Mouse (Mus musculus): ENCODE data around the gene Pgam5. TPM values are rescaled to one million over a fixed set of nuclear protein-coding genes. Genes with fewer than 3 reads are reported as not detected.

Pgam5 gene
- polyA plus RNA-seq, 1 experiment from 2014 or later = 105 TPM

DNA sequence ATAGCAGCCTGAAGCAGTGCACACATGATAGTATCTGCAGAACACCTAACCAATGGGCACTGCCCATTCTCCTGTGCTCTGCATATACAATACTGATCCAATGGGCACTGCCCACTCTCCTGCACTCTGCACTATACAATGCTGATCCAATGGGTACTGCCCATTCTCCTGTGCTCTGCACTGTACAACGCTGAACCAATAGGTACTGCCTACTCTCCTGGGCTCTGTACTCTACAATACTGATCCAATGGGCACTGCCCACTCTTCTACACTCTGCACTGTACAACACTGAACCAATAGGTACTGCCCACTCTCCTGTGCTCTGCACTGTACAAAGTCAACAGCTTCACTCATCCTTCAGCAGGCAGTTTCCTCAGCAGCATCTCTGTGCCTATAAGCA, 7.2 kb upstream of the Pgam5 start:
- Histone ChIP-seq H3K36me3 (no peaks in the 10 kb centered on the region), H3K27me3 (ENCODE audit: low read depth, poor library complexity, severe bottlenecking) (no peaks in the 10 kb centered on the region), H3K4me3 (no peak overlapping the region), H3K4me1 (no peaks in the 10 kb centered on the region), H3K9me3 (replicated peaks) (no peaks in the 10 kb centered on the region), H3K27ac (no peak overlapping the region)
- WGBS = 91% methylated on average over 1 of the region's 1 CpGs
- no peak for DNase-seq (ENCODE audit: low spot score)

DNA sequence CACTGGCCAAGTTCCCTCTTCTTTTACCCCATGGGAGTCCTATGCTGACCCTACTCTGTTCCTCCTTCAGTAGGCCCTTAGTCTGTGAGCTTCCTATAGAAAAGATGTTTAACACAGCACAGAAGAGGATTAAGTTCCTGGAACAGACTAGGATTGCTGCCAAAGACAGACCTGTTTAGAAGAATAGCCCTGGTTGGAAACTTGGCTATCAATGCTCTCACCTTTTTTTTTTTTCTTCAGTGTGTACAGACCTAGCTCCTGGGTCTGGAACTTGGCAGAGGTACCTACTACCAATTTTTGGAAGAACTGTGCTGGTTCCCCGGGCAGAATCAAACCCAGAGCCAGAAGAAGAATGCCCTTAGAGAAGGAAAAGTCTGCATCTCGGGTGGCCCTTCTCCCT, 6.7 kb upstream of the Pgam5 start:
- Histone ChIP-seq H3K4me3 (no peak overlapping the region), H3K27me3 (ENCODE audit: low read depth, poor library complexity, severe bottlenecking) (no peaks in the 10 kb centered on the region), H3K4me1 (no peaks in the 10 kb centered on the region), H3K36me3 (no peaks in the 10 kb centered on the region), H3K27ac (no peak overlapping the region), H3K9me3 (replicated peaks) (no peaks in the 10 kb centered on the region)
- WGBS = 87% methylated on average over 2 of the region's 2 CpGs
- DNase-seq (ENCODE audit: low spot score) = no peak

DNA sequence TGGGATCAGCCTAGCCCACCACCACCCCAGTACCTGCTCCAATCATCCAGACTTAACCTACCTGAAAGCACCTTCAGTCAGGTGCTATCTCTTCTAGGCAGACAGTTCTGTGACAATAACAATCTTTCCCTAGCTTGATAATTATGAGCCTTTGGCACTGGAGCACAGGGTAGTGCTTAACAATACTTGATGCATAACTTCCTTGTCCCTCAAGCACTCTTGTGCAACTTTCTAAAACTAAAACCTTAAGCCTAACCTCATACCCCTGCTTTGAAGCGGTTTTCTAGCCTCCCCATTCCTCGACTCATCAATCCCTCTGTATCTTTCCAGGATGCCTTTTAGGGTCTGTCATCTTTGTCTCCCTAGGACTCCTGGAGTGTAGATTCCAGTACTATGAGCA, 5.1 kb upstream of the Pgam5 start:
- Histone ChIP-seq H3K9me3 (replicated peaks) (no peaks in the 10 kb centered on the region), H3K4me1 (no peaks in the 10 kb centered on the region), H3K4me3 (no peak overlapping the region), H3K27me3 (ENCODE audit: low read depth, poor library complexity, severe bottlenecking) (no peaks in the 10 kb centered on the region), H3K36me3 (no peaks in the 10 kb centered on the region), H3K27ac (no peak overlapping the region)
- WGBS = 78% methylated on average over 2 of the region's 2 CpGs
- DNase-seq (ENCODE audit: low spot score) = no peak

DNA sequence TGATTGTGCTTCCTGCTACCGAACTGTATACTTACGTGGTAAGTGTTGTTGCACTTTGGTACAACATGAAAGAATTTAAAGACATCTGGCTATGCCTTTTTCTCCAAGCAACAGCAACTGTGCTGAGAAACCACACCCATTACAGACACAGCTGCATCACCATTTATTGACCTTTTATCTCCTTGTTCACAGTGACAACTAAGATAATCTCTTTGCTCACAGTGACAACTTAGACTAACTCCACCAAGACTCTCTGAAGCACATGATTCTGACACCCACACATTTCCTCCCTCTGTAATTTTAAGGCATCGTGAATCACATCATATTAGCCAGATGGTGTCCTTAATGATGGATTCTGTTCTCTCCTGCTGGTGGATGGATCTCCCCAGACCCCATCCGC, 4.4 kb upstream of the Pgam5 start:
- no peaks in the 10 kb centered on the region for H3K27me3 ChIP-seq (ENCODE audit: low read depth, poor library complexity, severe bottlenecking)
- WGBS = 87% methylated on average over 4 of the region's 4 CpGs
- no peak overlapping the region for H3K4me3 ChIP-seq
- peaks cover under 1% of the 10 kb centered on the region; the same call in 1 of the 2 replicates for H3K4me1 ChIP-seq
- no peak overlapping the region for H3K27ac ChIP-seq
- H3K9me3 ChIP-seq (replicated peaks) = no peaks in the 10 kb centered on the region
- H3K36me3 ChIP-seq = no peaks in the 10 kb centered on the region
- DNase-seq (ENCODE audit: low spot score) = no peak

DNA sequence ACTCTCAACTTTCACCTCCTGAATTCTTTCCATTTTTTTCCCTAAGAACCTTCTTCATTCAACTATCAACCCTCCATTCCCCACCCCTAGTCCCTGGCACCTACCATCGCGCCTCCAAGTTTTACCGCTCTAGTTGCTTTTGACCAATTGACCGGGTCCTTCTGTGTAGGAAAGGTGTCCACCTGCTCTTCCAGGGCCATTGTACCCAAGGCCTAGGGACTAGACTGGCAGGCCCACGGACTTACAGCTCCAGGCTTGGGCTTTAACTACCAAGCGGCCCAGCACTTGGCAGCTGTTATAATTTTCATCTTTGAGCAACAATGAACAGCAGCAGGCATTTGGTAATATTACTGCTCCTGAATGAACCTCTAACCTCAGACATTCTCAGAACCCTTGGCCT, 529 bp upstream of the Pgam5 start:
- Histone ChIP-seq H3K4me1 (peaks cover 10% of the 10 kb centered on the region), H3K4me3 (no peak overlapping the region), H3K9me3 (replicated peaks) (no peaks in the 10 kb centered on the region), H3K27ac (no peak overlapping the region), H3K36me3 (peaks cover 27% of the 10 kb centered on the region), H3K27me3 (ENCODE audit: low read depth, poor library complexity, severe bottlenecking) (no peaks in the 10 kb centered on the region)
- WGBS = 91% methylated on average over 6 of the region's 6 CpGs
- no peak for DNase-seq (ENCODE audit: low spot score)

DNA sequence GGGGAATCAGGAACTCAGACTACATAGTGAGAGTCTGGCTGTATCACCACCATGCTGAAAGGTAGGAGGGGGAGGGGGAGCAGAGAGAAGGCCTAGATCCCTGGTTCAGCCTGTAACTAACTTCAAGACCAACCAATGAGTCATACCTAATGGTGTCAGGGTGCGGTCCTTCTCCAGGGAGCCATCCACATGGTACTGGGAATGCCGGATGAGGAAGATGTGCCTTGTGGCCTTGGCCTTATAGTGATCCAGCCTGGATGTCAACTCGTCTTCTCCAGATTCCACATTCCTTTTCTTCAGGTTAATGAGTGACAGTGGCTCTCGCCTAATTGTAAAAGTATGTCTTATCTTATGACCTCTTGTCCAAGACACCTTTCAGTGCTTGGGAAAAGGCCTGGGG, 2.8 kb downstream of the Pgam5 start:
- 93% methylated on average over 4 of the region's 4 CpGs for WGBS
- Histone ChIP-seq H3K36me3 (peaks cover 53% of the 10 kb centered on the region), H3K4me3 (no peak overlapping the region)

DNA sequence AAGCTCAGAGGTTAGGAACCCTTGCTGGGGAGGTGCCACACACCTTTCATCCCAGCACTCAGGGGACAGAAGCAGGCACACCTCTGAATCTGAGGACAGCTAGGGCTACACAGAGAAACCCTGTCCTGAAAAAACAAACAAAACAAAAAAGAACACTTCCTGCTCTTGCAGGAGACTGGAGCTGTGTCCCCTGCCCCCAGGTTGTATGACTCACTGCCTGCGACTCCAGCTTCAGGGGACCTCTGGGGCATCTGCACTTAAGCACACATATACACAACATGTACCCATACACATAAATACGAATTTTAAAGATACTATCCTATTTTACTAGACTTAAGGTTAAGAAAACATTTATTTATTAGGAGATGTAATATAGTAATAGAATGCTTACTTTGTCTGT, 25.6 kb downstream of the Pgam5 start:
- no peak for DNase-seq (ENCODE audit: low spot score)
- Histone ChIP-seq H3K36me3 (peaks cover 98% of the 10 kb centered on the region), H3K27ac (no peak overlapping the region), H3K27me3 (ENCODE audit: low read depth, poor library complexity, severe bottlenecking) (no peaks in the 10 kb centered on the region), H3K4me1 (no peaks in the 10 kb centered on the region), H3K9me3 (replicated peaks) (no peaks in the 10 kb centered on the region), H3K4me3 (no peak overlapping the region)
- WGBS = 84% methylated on average over 2 of the region's 2 CpGs

More for the DNA sequence above, 2.8 kb downstream of the Pgam5 start:
- Histone ChIP-seq H3K27me3 (ENCODE audit: low read depth, poor library complexity, severe bottlenecking) (no peaks in the 10 kb centered on the region), H3K9me3 (replicated peaks) (no peaks in the 10 kb centered on the region), H3K4me1 (peaks cover 10% of the 10 kb centered on the region), H3K27ac (no peak overlapping the region)
- no peak for DNase-seq (ENCODE audit: low spot score)

DNA sequence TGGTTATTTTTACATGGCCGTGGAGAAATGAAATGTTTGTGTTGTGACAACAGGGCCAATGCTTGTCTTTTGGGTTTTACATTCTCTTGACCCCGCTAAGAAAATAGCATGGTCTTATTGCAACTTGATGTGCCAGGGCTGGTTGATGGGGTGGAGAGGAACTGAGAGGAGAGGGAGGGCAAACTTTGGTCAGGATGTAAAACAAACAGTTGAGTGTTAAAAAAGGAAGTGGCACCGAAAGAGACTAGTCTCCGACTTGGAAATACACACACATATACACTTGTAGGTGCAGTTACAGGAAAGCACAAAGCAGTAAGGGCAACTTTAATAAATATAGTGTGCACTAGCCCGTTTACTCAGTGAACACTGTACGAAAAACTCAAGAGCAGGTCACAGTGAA, 37.4 kb downstream of the Pgam5 start:
- no peak for DNase-seq (ENCODE audit: low spot score)
- no peaks in the 10 kb centered on the region for H3K9me3 ChIP-seq (replicated peaks)
- H3K36me3 ChIP-seq = peaks cover 45% of the 10 kb centered on the region
- 94% methylated on average over 6 of the region's 6 CpGs for WGBS
- H3K27me3 ChIP-seq (ENCODE audit: low read depth, poor library complexity, severe bottlenecking) = no peaks in the 10 kb centered on the region
- H3K4me3 ChIP-seq = no peak overlapping the region
- H3K4me1 ChIP-seq = peaks cover 15% of the 10 kb centered on the region
- no peak overlapping the region for H3K27ac ChIP-seq

DNA sequence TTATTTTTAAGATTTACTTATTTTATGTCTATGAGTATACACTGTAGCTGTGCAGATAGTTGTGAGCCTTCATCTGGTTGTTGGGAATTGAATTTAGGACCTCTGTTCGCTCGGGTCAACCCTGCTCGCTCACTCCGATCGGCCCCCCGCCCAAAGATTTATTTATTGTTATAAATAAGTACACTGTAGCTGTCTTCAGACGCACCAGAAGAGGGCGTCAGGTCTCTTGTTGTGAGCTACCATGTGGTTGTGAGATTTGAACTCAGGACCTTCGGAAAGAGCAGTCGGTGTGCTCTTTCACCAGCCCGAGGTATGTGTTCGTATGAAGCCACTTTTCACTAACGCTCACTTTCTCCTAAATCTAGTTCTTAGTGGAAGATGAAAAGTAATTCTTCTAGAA, 38.1 kb downstream of the Pgam5 start:
- DNase-seq (ENCODE audit: low spot score) = no peak
- peak overlapping the region; percentile 98 for H3K4me3 ChIP-seq
- H3K27me3 ChIP-seq (ENCODE audit: low read depth, poor library complexity, severe bottlenecking) = no peaks in the 10 kb centered on the region
- peaks cover 44% of the 10 kb centered on the region for H3K36me3 ChIP-seq
- 50% methylated on average over 13 of the region's 13 CpGs for WGBS
- peaks cover 15% of the 10 kb centered on the region for H3K4me1 ChIP-seq
- no peaks in the 10 kb centered on the region for H3K9me3 ChIP-seq (replicated peaks)
- H3K27ac ChIP-seq = peak overlapping the region; percentile 95

DNA sequence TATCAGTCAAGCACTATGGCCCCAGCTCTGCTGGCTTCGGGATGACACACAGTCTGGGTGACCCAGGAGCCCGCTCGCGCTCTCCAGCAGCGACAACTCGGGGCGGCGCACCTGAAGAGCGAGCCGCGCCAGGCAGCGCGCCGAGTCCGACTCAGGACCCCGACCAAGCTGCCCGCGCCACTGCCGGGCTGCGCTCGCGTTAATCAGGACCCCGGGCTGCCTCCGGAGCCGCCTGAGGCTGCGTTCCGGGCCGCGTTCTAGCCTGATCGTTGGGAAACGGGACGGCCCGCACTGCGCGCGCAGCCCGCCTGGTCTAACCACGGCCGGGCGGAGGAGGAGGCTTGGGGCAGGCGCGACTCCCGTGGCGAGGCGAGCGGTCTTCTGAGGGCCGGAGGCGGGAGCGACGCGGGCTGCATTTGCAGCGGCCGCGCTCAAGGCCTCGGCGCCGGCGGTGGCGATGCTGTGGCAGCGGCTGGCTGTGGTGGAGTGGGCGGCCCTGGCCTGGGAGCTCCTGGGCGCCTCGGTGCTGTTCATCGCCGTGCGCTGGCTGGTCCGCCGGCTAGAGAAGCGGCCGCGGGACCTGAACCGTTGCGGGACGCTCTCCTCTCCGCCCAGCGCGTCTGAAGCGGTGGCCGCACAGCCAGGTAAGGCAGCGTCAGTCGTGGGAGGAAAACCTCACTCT, 38.8 kb downstream of the Pgam5 start, which contains the start of gene Ankle2:
Gene Ankle2 (plus strand): TSS at position 225 of the 682 bp plus-strand sequence.
- Histone ChIP-seq H3K9me3 (replicated peaks) (no peaks in the 10 kb centered on the region), H3K4me3 (peak within 1 kb of the TSS; percentile 98), H3K27me3 (ENCODE audit: low read depth, poor library complexity, severe bottlenecking) (no peaks in the 10 kb centered on the region), H3K36me3 (peaks cover 38% of the 10 kb centered on the region), H3K4me1 (peaks cover 15% of the 10 kb centered on the region), H3K27ac (peak within 1 kb of the TSS; percentile 95)
- under 1% methylated on average over 79 of the region's 81 CpGs for WGBS
- peak; percentile 97 for DNase-seq (ENCODE audit: low spot score)

DNA sequence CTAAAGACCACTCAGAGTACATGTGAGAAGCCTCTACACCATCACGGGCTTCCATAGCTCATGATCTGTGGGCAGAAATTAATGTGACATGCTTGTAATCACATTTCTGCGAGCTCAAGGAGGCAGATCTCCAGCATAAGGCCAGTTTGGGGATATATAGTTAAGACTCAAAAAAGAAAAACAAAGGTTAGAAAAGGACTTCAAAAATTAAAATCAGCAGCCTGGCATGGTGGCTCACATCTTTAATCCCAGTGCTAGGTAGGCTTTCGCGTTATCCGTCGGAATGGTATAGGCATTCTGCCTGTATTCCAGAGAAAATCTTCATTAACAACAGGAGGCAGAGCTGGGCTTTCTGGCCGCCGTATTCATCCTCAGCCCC, 39.3 kb downstream of the Pgam5 start:
- Histone ChIP-seq H3K36me3 (peaks cover 34% of the 10 kb centered on the region), H3K27me3 (ENCODE audit: low read depth, poor library complexity, severe bottlenecking) (no peaks in the 10 kb centered on the region), H3K27ac (peak overlapping the region; percentile 95), H3K4me3 (peak overlapping the region; percentile 98), H3K4me1 (peaks cover 15% of the 10 kb centered on the region), H3K9me3 (replicated peaks) (no peaks in the 10 kb centered on the region)
- 12% methylated on average over 8 of the region's 8 CpGs for WGBS
- no peak for DNase-seq (ENCODE audit: low spot score)

DNA sequence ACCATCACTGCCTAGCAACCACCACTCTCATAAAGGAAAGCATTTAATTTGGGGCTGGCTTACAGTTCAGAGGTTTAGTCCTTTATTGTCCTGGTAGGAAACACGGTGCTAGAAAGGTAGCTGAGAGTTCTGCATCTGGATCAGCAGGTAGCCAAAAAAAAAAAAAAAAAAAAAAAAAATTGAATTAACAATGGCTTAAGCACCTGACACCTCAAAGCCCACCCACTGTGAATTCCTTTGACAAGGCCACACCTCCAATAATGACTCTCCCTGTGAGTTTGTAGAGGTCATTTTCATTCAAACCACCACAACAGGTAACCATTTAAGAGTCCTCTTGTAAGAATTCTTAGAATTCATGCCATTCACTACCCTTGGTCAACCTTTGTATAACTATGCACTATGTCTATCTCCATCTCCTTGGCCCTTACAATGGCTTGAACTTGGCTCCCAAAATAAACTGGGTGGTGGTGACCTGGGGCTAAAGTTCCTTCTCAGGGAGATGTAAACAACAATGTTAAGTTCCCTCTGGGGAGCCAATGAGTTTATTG, 42.3 kb downstream of the Pgam5 start:
- WGBS = 43% methylated on average over 1 of the region's 1 CpGs
- no peaks in the 10 kb centered on the region for H3K27me3 ChIP-seq (ENCODE audit: low read depth, poor library complexity, severe bottlenecking)
- H3K36me3 ChIP-seq = peaks cover 32% of the 10 kb centered on the region
- no peak overlapping the region for H3K27ac ChIP-seq
- DNase-seq (ENCODE audit: low spot score) = no peak
- peaks cover 13% of the 10 kb centered on the region for H3K4me1 ChIP-seq
- no peak overlapping the region for H3K4me3 ChIP-seq
- H3K9me3 ChIP-seq (replicated peaks) = no peaks in the 10 kb centered on the region

DNA sequence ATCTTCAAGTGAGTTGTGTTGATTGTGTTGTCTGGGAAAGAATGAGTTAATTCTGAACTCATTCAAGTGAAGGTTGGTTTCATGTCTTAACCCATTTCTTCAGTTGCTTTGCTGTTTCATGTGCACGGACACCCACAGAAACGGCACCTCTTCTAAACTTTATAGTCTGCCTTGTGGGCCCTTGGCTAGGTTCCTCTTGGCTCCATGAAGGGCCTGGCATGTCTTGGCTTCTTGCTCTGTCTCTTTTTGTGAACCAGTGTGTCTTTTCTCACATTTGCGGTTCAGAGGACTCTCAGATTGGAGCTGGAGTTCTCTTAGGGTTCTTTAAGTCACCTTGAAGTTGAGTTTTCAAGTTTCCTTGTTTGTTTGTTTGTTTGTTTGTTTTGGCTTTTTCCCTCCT, 44.7 kb downstream of the Pgam5 start:
- no peak overlapping the region for H3K27ac ChIP-seq
- no peak for DNase-seq (ENCODE audit: low spot score)
- peaks cover 2% of the 10 kb centered on the region for H3K4me1 ChIP-seq
- WGBS = 91% methylated on average over 3 of the region's 3 CpGs
- no peaks in the 10 kb centered on the region for H3K27me3 ChIP-seq (ENCODE audit: low read depth, poor library complexity, severe bottlenecking)
- no peak overlapping the region for H3K4me3 ChIP-seq
- peaks cover 55% of the 10 kb centered on the region for H3K36me3 ChIP-seq
- H3K9me3 ChIP-seq (replicated peaks) = no peaks in the 10 kb centered on the region

DNA sequence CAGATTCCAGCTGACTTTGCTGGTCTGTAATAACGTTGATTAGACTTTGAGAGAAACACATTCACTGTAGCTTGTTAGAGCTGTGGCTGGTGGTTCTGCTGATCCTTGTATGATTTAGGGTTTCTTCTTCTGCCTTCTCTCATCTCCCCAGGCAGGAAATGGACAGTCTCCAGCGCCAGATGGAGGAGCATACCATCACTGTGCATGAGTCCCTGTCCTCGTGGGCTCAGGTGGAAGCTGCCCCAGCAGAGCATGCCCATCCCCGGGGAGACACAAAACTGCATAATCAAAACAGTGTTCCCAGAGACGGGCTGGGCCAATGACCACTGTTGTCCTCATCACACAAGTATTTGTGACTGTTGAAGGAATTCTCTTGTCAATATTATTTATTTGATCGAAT, 47.0 kb downstream of the Pgam5 start:
- H3K4me1 ChIP-seq = no peaks in the 10 kb centered on the region
- WGBS = 85% methylated on average over 6 of the region's 6 CpGs

More for the DNA sequence above, 47.0 kb downstream of the Pgam5 start:
- H3K27ac ChIP-seq = no peak overlapping the region
- H3K9me3 ChIP-seq (replicated peaks) = no peaks in the 10 kb centered on the region
- H3K36me3 ChIP-seq = peaks cover 76% of the 10 kb centered on the region
- no peak overlapping the region for H3K4me3 ChIP-seq
- H3K27me3 ChIP-seq (ENCODE audit: low read depth, poor library complexity, severe bottlenecking) = no peaks in the 10 kb centered on the region
- no peak for DNase-seq (ENCODE audit: low spot score)

All from limb, embryonic 10.5 days (tissue).